Mouse (Mus musculus): ENCODE results near the gene Slc6a18.

DNA sequence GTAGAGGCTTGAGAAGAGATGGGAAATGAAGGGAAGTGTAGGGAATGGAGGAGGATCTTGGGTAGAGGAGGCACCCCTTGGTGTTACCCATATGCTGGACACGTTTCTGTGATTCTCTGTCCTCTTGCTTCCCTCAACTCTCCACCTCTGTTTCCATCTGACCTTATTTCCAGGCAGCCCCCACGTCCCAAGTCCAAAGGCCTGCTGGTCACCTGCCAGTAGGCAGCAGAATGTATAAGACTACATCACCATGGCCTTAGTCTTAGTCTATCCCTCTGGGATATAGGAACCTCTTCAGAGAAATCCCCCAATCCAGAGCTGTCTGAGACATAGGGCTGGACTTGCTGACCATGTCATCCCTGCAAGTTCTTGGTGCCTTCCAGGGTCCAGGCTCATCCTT, 1.5 kb upstream of the Slc6a18 start:
- TF ChIP-seq MYOG (IDR thresholded peaks at IDR 0.05; ENCODE audit: control insufficient read depth in 1 of 3, insufficient read depth in 1 of 3, insufficient read length in 2 of 3, low read depth in 2 of 3) (no peak), MAX (IDR thresholded peaks at IDR 0.05; ENCODE audit: low read depth) (no peak), POLR2AphosphoS2 (IDR thresholded peaks at IDR 0.05; ENCODE audit: insufficient read length, low read depth) (no peak), CEBPB (IDR thresholded peaks at IDR 0.05; ENCODE audit: insufficient read depth, poor library complexity, severe bottlenecking) (no peak), MYOD1 (IDR thresholded peaks at IDR 0.05; ENCODE audit: control insufficient read depth in 1 of 3, insufficient read length in 2 of 3, low read depth in 2 of 3) (no peak), E2F4 (IDR thresholded peaks at IDR 0.05; ENCODE audit: insufficient read depth) (no peak), POLR2A (IDR thresholded peaks at IDR 0.05; ENCODE audit: insufficient read length, low read depth) (no peak), TCF12 (IDR thresholded peaks at IDR 0.05; ENCODE audit: insufficient read depth, poor library complexity, severe bottlenecking) (no peak), USF1 (IDR thresholded peaks at IDR 0.05; ENCODE audit: low read depth) (no peak), REST (IDR thresholded peaks at IDR 0.05; ENCODE audit: insufficient read depth, insufficient read length) (no peak)
